Mouse (Mus musculus) hindbrain, embryonic 12.5 days (tissue): Measurements from ENCODE around the gene Ccdc6. TPM values are rescaled to one million over a fixed set of nuclear protein-coding genes. Genes with fewer than 3 reads are reported as not detected.

Experiments
- ATAC-seq: fragments of 200-750 bp; cut with Nextera tagmentation; 2 replicates; pipeline ENCODE4 v1.8.0; 2017; ENCODE audit warnings: moderate TSS enrichment; ENCODE audit not compliant: low FRiP score
- H3K27ac ChIP-seq: fragments of 300-500 bp; sonication (generic); 2 replicates; pipeline ENCODE4 v1.5.1; 2016; ENCODE audit warnings: mild to moderate bottlenecking
- H3K27me3 ChIP-seq: fragments of 300-500 bp; sonication (generic); 2 replicates; pipeline ENCODE4 v1.6.1; 2016; ENCODE audit warnings: mild to moderate bottlenecking
- H3K36me3 ChIP-seq: fragments of 300-500 bp; sonication (generic); 2 replicates; pipeline ENCODE4 v1.6.1; 2016; ENCODE audit warnings: mild to moderate bottlenecking
- H3K4me1 ChIP-seq: fragments of 300-500 bp; sonication (generic); 2 replicates; pipeline ENCODE4 v1.6.1; 2016
- H3K4me2 ChIP-seq: fragments of 300-500 bp; sonication (generic); replicated peaks from 2 replicates; pipeline ENCODE4 v1.6.1; 2016; ENCODE audit warnings: mild to moderate bottlenecking
- H3K4me3 ChIP-seq: fragments of 300-500 bp; sonication (generic); 2 replicates; pipeline ENCODE4 v1.5.1; 2016; ENCODE audit warnings: mild to moderate bottlenecking
- H3K9ac ChIP-seq: fragments of 300-500 bp; sonication (generic); 2 replicates; pipeline ENCODE4 v1.6.1; 2016; ENCODE audit warnings: mild to moderate bottlenecking, moderate library complexity
- H3K9me3 ChIP-seq: fragments of 300-500 bp; sonication (generic); replicated peaks from 2 replicates; pipeline ENCODE4 v1.6.1; 2016; ENCODE audit warnings: mild to moderate bottlenecking
- WGBS: fragments of 180-500 bp; shearing (Covaris S2); methylation state at CpG from one replicate; pipeline ENCODE4 v1.1.7; 2016; 5-methylcytosine and 5-hydroxymethylcytosine counted together
- polyA plus RNA-seq: library from polyadenylated mRNA; unstranded; fragments of >200 nt; fragmentation: Nextera tagmentation; extraction: Ambion mirVana; gene quantifications from 2 replicates; pipeline ENCODE4 v1.2.1, GENCODE M21; 2016

The Ccdc6 gene
- polyA plus RNA-seq, 1 experiment from 2014 or later, result 17.0 TPM

GRCm38 (mm10) chr10:70119851-70120370 lies 23.0 kb downstream of the Ccdc6 start:
- WGBS, result 35% methylated on average over 9 of the region's 9 CpGs
- peaks cover 38% of the 10 kb centered on the region for H3K4me1 ChIP-seq
- no peak overlapping the region; the same call in 1 of the 2 replicates for H3K4me2 ChIP-seq
- H3K9me3 ChIP-seq, result no peaks in the 10 kb centered on the region
- no peaks in the 10 kb centered on the region for H3K36me3 ChIP-seq
- peak overlapping the region; percentile 15; the same call in 1 of the 2 replicates for H3K9ac ChIP-seq
- no peak overlapping the region for H3K4me3 ChIP-seq
- peak overlapping the region; percentile 81 for H3K27ac ChIP-seq
- no peaks in the 10 kb centered on the region for H3K27me3 ChIP-seq
- no peak for ATAC-seq

- Histone ChIP-seq H3K36me3 (no peaks in the 10 kb centered on the region), H3K4me1 (peaks cover 45% of the 10 kb centered on the region), H3K27ac (peak overlapping the region; percentile 81), H3K9me3 (no peaks in the 10 kb centered on the region), H3K4me3 (no peak overlapping the region), H3K9ac (no peak overlapping the region), H3K27me3 (no peaks in the 10 kb centered on the region), H3K4me2 (no peak overlapping the region)
- ATAC-seq, result 0 out of 2 replicates have a peak, but pooled peaks have one; percentile 15
- 54% methylated on average over 17 of the region's 17 CpGs for WGBS
Measured at GRCm38 (mm10) chr10:70120671-70121405, 23.9 kb downstream of the Ccdc6 start.

- Histone ChIP-seq H3K27me3 (no peaks in the 10 kb centered on the region), H3K4me3 (no peak overlapping the region), H3K36me3 (no peaks in the 10 kb centered on the region), H3K4me1 (peaks cover 45% of the 10 kb centered on the region), H3K27ac (peak overlapping the region; percentile 40; the same call in 1 of the 2 replicates), H3K4me2 (no peak overlapping the region), H3K9ac (no peak overlapping the region), H3K9me3 (no peaks in the 10 kb centered on the region)
- 80% methylated on average over 8 of the region's 8 CpGs for WGBS
- no peak for ATAC-seq
Measured at GRCm38 (mm10) chr10:70121406-70121695, 24.4 kb downstream of the Ccdc6 start.

- Histone ChIP-seq H3K4me3 (no peak overlapping the region), H3K27ac (no peak overlapping the region), H3K36me3 (no peaks in the 10 kb centered on the region), H3K9me3 (no peaks in the 10 kb centered on the region), H3K27me3 (no peaks in the 10 kb centered on the region), H3K4me2 (no peak overlapping the region), H3K4me1 (peaks cover 39% of the 10 kb centered on the region), H3K9ac (no peak overlapping the region)
- ATAC-seq, result no peak
- WGBS, result 98% methylated on average over 2 of the region's 2 CpGs
Measured at GRCm38 (mm10) chr10:70123454-70123853, 26.5 kb downstream of the Ccdc6 start.

GRCm38 (mm10) chr10:70125491-70125890 lies 28.6 kb downstream of the Ccdc6 start:
- H3K27ac ChIP-seq, result no peak overlapping the region
- H3K36me3 ChIP-seq, result no peaks in the 10 kb centered on the region
- no peaks in the 10 kb centered on the region for H3K9me3 ChIP-seq
- H3K4me3 ChIP-seq, result no peak overlapping the region
- H3K4me2 ChIP-seq, result no peak overlapping the region
- no peaks in the 10 kb centered on the region for H3K27me3 ChIP-seq
- peaks cover 23% of the 10 kb centered on the region for H3K4me1 ChIP-seq
- no peak overlapping the region for H3K9ac ChIP-seq
- 70% methylated on average over 7 of the region's 7 CpGs for WGBS
- ATAC-seq, result no peak

- WGBS, result 73% methylated on average over 8 of the region's 8 CpGs
- Histone ChIP-seq H3K36me3 (no peaks in the 10 kb centered on the region), H3K4me3 (no peak overlapping the region), H3K4me2 (no peak overlapping the region), H3K4me1 (peaks cover 10% of the 10 kb centered on the region; the same call in 1 of the 2 replicates), H3K9ac (no peak overlapping the region), H3K27me3 (no peaks in the 10 kb centered on the region), H3K9me3 (no peaks in the 10 kb centered on the region), H3K27ac (no peak overlapping the region)
- no peak for ATAC-seq
Measured at GRCm38 (mm10) chr10:70127273-70127672, 30.4 kb downstream of the Ccdc6 start.

- no peak overlapping the region for H3K9ac ChIP-seq
- peaks cover 15% of the 10 kb centered on the region; the same call in 1 of the 2 replicates for H3K4me1 ChIP-seq
- no peaks in the 10 kb centered on the region for H3K36me3 ChIP-seq
- H3K4me3 ChIP-seq, result no peak overlapping the region
- no peak overlapping the region for H3K27ac ChIP-seq
- H3K27me3 ChIP-seq, result no peaks in the 10 kb centered on the region
- no peak overlapping the region for H3K4me2 ChIP-seq
- WGBS, result 94% methylated on average over 8 of the region's 8 CpGs
- no peak for ATAC-seq
- no peaks in the 10 kb centered on the region for H3K9me3 ChIP-seq
Measured at GRCm38 (mm10) chr10:70128408-70128807, 31.5 kb downstream of the Ccdc6 start.

GRCm38 (mm10) chr10:70132087-70132560 lies 35.2 kb downstream of the Ccdc6 start:
- WGBS, result 82% methylated on average over 5 of the region's 5 CpGs
- Histone ChIP-seq H3K4me1 (peaks cover 9% of the 10 kb centered on the region; the same call in 1 of the 2 replicates), H3K4me3 (no peak overlapping the region), H3K36me3 (no peaks in the 10 kb centered on the region), H3K27ac (no peak overlapping the region), H3K9ac (no peak overlapping the region), H3K4me2 (no peak overlapping the region), H3K9me3 (no peaks in the 10 kb centered on the region), H3K27me3 (no peaks in the 10 kb centered on the region)
- no peak for ATAC-seq

- no peaks in the 10 kb centered on the region for H3K9me3 ChIP-seq
- no peak overlapping the region for H3K4me2 ChIP-seq
- H3K36me3 ChIP-seq, result no peaks in the 10 kb centered on the region
- no peak for ATAC-seq
- no peak overlapping the region for H3K9ac ChIP-seq
- peaks cover 9% of the 10 kb centered on the region; the same call in 1 of the 2 replicates for H3K4me1 ChIP-seq
- no peaks in the 10 kb centered on the region for H3K27me3 ChIP-seq
- 90% methylated on average over 6 of the region's 6 CpGs for WGBS
- no peak overlapping the region for H3K27ac ChIP-seq
- H3K4me3 ChIP-seq, result no peak overlapping the region
Measured at GRCm38 (mm10) chr10:70132714-70133113, 35.8 kb downstream of the Ccdc6 start.

GRCm38 (mm10) chr10:70133188-70133587 lies 36.3 kb downstream of the Ccdc6 start:
- Histone ChIP-seq H3K9me3 (no peaks in the 10 kb centered on the region), H3K4me2 (no peak overlapping the region), H3K27ac (no peak overlapping the region), H3K36me3 (no peaks in the 10 kb centered on the region), H3K9ac (no peak overlapping the region), H3K4me3 (no peak overlapping the region), H3K4me1 (peaks cover 13% of the 10 kb centered on the region), H3K27me3 (no peaks in the 10 kb centered on the region)
- no peak for ATAC-seq
- WGBS, result 76% methylated on average over 6 of the region's 6 CpGs

- Histone ChIP-seq H3K27me3 (no peaks in the 10 kb centered on the region), H3K36me3 (no peaks in the 10 kb centered on the region), H3K4me3 (no peak overlapping the region), H3K9me3 (no peaks in the 10 kb centered on the region), H3K27ac (no peak overlapping the region), H3K9ac (no peak overlapping the region), H3K4me2 (no peak overlapping the region), H3K4me1 (peaks cover 32% of the 10 kb centered on the region)
- WGBS, result 79% methylated on average over 5 of the region's 5 CpGs
- no peak for ATAC-seq
Measured at GRCm38 (mm10) chr10:70135680-70136079, 38.8 kb downstream of the Ccdc6 start.

- peaks cover 2% of the 10 kb centered on the region; the same call in 1 of the 2 replicates for H3K36me3 ChIP-seq
- H3K9ac ChIP-seq, result no peak overlapping the region
- no peaks in the 10 kb centered on the region for H3K9me3 ChIP-seq
- H3K27me3 ChIP-seq, result no peaks in the 10 kb centered on the region
- 87% methylated on average over 7 of the region's 7 CpGs for WGBS
- peaks cover 32% of the 10 kb centered on the region for H3K4me1 ChIP-seq
- no peak overlapping the region for H3K27ac ChIP-seq
- no peak overlapping the region for H3K4me3 ChIP-seq
- no peak overlapping the region for H3K4me2 ChIP-seq
- no peak for ATAC-seq
Measured at GRCm38 (mm10) chr10:70137652-70138051, 40.7 kb downstream of the Ccdc6 start.

GRCm38 (mm10) chr10:70138150-70138549 lies 41.2 kb downstream of the Ccdc6 start:
- 62% methylated on average over 8 of the region's 8 CpGs for WGBS
- no peak for ATAC-seq
- Histone ChIP-seq H3K4me1 (peaks cover 30% of the 10 kb centered on the region), H3K4me2 (no peak overlapping the region), H3K27ac (peak overlapping the region; percentile 82), H3K27me3 (no peaks in the 10 kb centered on the region), H3K36me3 (peaks cover 7% of the 10 kb centered on the region), H3K9me3 (no peaks in the 10 kb centered on the region), H3K4me3 (no peak overlapping the region), H3K9ac (no peak overlapping the region)
